Mouse (Mus musculus) regulatory T cell (primary cell): Measurements from ENCODE around the gene Cep112.

Source experiments
- in situ Hi-C: fragments of 300-600 bp; cut with MboI, MseI; formaldehyde crosslinking; loops from one replicate; pipeline ENCODE4 v1.15.1; 2025; ENCODE audit warnings: high pct_unique_total_duplicates

The Cep112 gene

GRCm38 (mm10) chr11:108900718-108901488, 475.9 kb downstream of the Cep112 start:
- in situ Hi-C loops, result loop anchor here (25.0 kb wide), 1 partner anchor 586 kb away; no protein-coding TSS in a partner anchor

GRCm38 (mm10) chr11:108901670-108902069, 476.7 kb downstream of the Cep112 start:
- in situ Hi-C loops, result loop anchor here (25.0 kb wide), 1 partner anchor 586 kb away; no protein-coding TSS in a partner anchor

GRCm38 (mm10) chr11:108902303-108902702, 477.3 kb downstream of the Cep112 start:
- in situ Hi-C loops, result loop anchor here (25.0 kb wide), 1 partner anchor 585 kb away; no protein-coding TSS in a partner anchor

GRCm38 (mm10) chr11:108906590-108907254, 481.7 kb downstream of the Cep112 start:
- in situ Hi-C loops, result loop anchor here (25.0 kb wide), 1 partner anchor 581 kb away; no protein-coding TSS in a partner anchor

- in situ Hi-C loops, result loop anchor here (25.0 kb wide), 1 partner anchor 578 kb away; no protein-coding TSS in a partner anchor
Observed at GRCm38 (mm10) chr11:108909396-108910195, 484.6 kb downstream of the Cep112 start.
